Mouse (Mus musculus): ENCODE results near the gene Fkbp10. TPM values are rescaled to one million over a fixed set of nuclear protein-coding genes. Genes with fewer than 3 reads are reported as not detected.

Gene Fkbp10
- polyA plus RNA-seq, 1 experiment from 2014 or later, result 23.3 TPM

DNA sequence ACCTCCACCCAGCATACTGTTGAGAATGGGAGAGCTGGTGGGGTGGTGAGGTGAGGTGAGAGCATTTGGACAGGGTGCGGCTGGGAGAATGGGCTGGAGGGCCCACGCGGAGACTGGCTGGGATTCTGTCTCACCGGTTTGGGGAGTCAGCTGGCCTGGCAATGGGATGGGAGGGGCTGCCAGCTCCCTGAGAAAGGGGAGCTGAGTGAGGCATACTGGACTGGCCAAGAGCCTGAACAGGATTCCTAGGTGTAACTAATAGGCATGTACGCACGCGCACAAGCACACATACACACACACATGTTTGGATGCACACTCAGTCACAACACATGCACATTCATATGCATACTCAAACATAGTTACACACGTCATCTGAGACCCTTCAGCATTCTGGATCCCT lies 9.2 kb upstream of the Fkbp10 start:
- no peak overlapping the region for H3K27ac ChIP-seq
- 83% methylated on average over 8 of the region's 8 CpGs for WGBS
- no peaks in the 10 kb centered on the region for H3K9me3 ChIP-seq
- no peak for ATAC-seq (replicated peaks)
- no peak overlapping the region for H3K4me3 ChIP-seq
- no peaks in the 10 kb centered on the region for H3K27me3 ChIP-seq (replicated peaks)
- H3K4me1 ChIP-seq, result peaks cover 4% of the 10 kb centered on the region
- no peak overlapping the region for H3K4me2 ChIP-seq
- H3K9ac ChIP-seq, result no peak overlapping the region
- no peaks in the 10 kb centered on the region for H3K36me3 ChIP-seq (replicated peaks)

DNA sequence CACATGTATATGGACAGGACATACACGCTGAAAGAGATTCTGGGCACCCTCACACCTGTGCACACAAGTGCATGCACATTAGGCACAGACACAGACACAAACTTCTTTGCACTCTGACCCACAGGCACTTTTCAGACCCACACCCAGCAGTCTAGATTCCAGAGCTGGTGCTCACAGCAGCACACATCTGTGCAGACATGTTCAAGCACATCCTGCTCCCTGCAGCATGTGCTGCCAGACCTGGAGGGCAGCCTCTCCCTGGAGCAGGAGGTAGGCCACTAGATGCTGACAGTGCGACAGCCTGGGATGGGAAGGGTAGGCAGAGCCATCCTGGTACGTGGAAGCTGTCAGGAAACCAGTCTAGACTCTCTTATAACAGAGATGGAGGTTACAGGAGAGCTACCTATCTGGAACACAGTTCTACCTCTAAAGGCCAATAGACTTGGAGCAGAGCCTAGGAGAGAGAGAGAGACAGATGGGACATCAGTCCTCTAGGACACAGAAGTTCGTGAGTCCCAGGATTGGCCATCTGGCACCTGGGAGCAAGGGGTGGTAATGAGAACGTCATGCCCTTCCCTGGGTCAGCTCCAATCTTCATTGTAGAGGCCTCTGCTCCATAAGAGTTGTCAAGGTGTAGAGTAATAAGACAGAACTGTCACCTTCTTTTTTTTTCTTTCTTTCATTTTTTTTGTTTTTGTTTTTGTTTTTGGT lies 8.3 kb upstream of the Fkbp10 start:
- Histone ChIP-seq H3K9ac (no peak overlapping the region), H3K4me2 (no peak overlapping the region), H3K4me1 (peaks cover 4% of the 10 kb centered on the region), H3K27ac (no peak overlapping the region), H3K9me3 (no peaks in the 10 kb centered on the region), H3K27me3 (replicated peaks) (no peaks in the 10 kb centered on the region), H3K4me3 (no peak overlapping the region), H3K36me3 (replicated peaks) (no peaks in the 10 kb centered on the region)
- ATAC-seq (replicated peaks), result no peak
- 80% methylated on average over 5 of the region's 5 CpGs for WGBS

DNA sequence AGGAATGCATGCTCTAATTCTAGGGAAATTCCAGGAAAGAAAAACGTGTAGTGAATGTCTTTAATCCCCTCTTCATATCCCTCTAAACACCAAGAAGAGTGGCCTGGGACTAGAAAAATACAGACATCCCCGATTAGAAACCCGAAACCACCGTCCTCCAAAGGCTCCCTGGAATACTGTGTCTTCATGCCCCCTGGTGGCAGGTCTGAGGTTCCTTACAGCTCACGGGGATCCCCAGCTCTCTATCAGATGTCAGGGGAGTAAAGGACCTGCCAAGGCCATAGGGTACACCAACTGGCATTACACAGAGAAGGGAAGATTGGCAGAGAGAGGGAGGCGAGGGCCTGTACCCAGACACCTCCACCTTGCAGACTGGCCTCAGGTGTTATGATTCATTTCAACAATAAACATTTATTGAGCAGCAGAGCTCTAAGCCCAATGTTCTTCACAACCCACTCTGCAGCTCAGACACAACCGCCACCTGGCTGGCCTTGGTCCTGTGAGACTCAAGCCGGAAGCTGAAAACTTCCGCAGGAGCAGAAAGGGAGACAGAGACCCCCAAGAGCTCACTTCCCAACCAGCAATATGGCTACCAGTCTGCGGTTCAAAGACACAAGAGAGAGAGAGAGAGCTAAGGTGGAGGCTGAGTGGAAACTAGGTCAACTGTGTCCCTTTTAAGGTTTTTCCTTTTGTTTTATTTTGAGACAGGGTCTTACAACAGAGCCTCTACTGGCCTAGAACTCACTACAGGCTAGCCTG lies 7.2 kb upstream of the Fkbp10 start:
- Histone ChIP-seq H3K9ac (no peak overlapping the region), H3K27ac (no peak overlapping the region), H3K9me3 (no peaks in the 10 kb centered on the region), H3K4me3 (no peak overlapping the region), H3K36me3 (replicated peaks) (no peaks in the 10 kb centered on the region), H3K4me1 (peaks cover 7% of the 10 kb centered on the region), H3K4me2 (no peak overlapping the region), H3K27me3 (replicated peaks) (no peaks in the 10 kb centered on the region)
- ATAC-seq (replicated peaks), result no peak
- 50% methylated on average over 10 of the region's 10 CpGs for WGBS

DNA sequence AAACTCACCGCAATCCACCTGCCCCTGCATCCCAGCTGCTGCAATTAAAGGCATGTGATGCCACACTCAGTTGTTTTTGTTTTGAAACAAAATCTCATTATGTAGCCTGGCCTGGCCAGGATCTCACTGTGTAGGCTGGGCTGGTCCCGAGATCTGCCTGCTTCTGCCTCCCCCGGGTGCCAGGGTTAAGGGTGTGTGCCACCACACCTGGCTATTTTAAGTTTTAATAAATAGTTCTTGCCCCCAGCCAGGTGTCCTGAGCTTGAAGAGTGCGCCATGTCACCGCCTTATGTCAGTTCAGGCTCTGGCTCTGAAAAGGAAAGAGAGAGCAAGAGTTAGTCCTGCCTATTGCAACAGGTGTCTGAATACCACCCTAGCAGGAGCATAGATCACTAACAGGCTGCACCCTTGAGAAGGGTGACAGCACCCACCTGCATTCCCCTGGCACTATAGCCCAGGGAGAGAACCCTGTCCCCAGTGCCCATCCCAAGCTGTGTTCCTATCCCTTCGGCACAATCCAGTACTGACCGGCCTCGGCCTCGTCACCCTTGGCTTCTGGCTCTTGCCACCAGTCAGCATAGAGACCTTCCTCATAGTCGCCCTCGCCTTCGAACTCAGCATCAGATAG lies 6.5 kb upstream of the Fkbp10 start:
- ATAC-seq (replicated peaks), result no peak
- Histone ChIP-seq H3K9ac (no peak overlapping the region), H3K27me3 (replicated peaks) (no peaks in the 10 kb centered on the region), H3K4me2 (no peak overlapping the region), H3K9me3 (no peaks in the 10 kb centered on the region), H3K4me3 (no peak overlapping the region), H3K27ac (no peak overlapping the region), H3K4me1 (peaks cover 12% of the 10 kb centered on the region; the same call in 1 of the 2 replicates), H3K36me3 (replicated peaks) (no peaks in the 10 kb centered on the region)
- 94% methylated on average over 12 of the region's 12 CpGs for WGBS

DNA sequence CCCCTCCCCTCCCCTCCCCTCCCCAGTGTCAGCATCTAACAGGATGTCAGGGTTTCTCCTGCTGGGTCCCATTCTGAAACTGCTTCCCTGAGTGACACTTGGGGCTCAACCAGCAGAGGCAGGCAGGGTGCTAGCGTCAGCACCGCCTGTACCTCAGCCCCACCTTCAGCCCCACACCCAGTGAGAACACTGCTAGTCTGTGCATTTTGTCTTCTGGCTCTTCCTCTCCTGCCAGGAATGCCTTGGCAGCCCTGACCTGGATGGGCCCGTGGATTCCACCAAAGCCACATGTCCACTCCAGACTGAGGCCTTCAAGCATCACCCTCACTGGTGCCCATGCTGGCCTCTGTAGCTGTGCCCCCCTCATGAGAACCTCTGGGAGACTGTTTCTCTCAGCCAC lies 5.8 kb upstream of the Fkbp10 start:
- Histone ChIP-seq H3K4me1 (peaks cover 14% of the 10 kb centered on the region), H3K36me3 (replicated peaks) (no peaks in the 10 kb centered on the region), H3K4me2 (no peak overlapping the region), H3K4me3 (no peak overlapping the region), H3K27ac (no peak overlapping the region), H3K27me3 (replicated peaks) (no peaks in the 10 kb centered on the region), H3K9ac (no peak overlapping the region), H3K9me3 (no peaks in the 10 kb centered on the region)
- 75% methylated on average over 3 of the region's 3 CpGs for WGBS
- ATAC-seq (replicated peaks), result no peak

DNA sequence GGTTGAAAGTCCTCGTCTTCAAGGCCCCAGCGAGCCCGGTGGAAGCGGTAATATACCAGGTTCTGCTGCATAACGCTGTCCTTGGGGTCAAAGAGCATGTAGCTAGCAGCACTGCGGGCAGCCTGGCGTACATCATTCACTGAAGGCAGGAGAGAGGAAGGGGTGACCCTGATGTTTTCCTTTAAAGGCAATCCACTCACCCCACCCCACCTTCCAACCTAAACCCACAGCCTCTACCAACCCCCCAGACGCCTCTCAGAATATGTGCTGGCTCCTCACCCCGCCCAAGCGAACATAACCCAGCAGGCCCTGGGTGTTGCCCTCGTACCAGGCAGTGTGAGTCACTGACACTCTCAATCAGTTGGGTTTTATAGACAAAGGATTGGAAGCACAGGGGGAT lies 3.8 kb upstream of the Fkbp10 start:
- no peak overlapping the region for H3K9ac ChIP-seq
- peaks cover 10% of the 10 kb centered on the region for H3K27me3 ChIP-seq (replicated peaks)
- H3K27ac ChIP-seq, result no peak overlapping the region
- no peaks in the 10 kb centered on the region for H3K9me3 ChIP-seq
- no peak overlapping the region for H3K4me2 ChIP-seq
- no peaks in the 10 kb centered on the region for H3K36me3 ChIP-seq (replicated peaks)
- WGBS, result 84% methylated on average over 11 of the region's 11 CpGs
- ATAC-seq (replicated peaks), result no peak
- no peak overlapping the region for H3K4me3 ChIP-seq
- H3K4me1 ChIP-seq, result peaks cover 24% of the 10 kb centered on the region

DNA sequence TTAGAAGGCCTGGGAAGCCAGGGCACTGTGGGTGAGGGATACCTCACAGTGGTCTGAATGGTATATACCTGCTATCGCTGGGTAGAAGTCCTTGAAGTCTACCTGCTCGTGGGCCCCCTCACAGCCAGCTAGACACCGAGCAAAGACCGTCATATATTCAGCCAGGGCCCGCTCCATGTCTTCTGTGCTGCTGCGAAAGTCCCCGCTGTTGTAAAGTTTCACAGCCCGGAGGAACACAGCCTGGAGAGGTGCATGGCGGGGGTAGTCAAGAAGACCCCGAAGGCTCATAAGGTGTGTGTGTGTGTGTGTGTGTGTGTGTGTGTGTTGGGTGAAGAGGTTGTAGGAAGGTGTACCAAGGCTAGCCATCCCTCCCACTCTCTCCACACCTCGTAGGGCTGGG lies 2.0 kb upstream of the Fkbp10 start:
- Histone ChIP-seq H3K27ac (no peak overlapping the region), H3K9me3 (no peaks in the 10 kb centered on the region), H3K4me2 (peak overlapping the region; percentile 74), H3K27me3 (replicated peaks) (peaks cover 14% of the 10 kb centered on the region), H3K36me3 (replicated peaks) (no peaks in the 10 kb centered on the region), H3K4me1 (peaks cover 24% of the 10 kb centered on the region), H3K9ac (peak overlapping the region; percentile 88), H3K4me3 (peak overlapping the region; percentile 77)
- 81% methylated on average over 11 of the region's 11 CpGs for WGBS
- ATAC-seq (replicated peaks), result no peak

DNA sequence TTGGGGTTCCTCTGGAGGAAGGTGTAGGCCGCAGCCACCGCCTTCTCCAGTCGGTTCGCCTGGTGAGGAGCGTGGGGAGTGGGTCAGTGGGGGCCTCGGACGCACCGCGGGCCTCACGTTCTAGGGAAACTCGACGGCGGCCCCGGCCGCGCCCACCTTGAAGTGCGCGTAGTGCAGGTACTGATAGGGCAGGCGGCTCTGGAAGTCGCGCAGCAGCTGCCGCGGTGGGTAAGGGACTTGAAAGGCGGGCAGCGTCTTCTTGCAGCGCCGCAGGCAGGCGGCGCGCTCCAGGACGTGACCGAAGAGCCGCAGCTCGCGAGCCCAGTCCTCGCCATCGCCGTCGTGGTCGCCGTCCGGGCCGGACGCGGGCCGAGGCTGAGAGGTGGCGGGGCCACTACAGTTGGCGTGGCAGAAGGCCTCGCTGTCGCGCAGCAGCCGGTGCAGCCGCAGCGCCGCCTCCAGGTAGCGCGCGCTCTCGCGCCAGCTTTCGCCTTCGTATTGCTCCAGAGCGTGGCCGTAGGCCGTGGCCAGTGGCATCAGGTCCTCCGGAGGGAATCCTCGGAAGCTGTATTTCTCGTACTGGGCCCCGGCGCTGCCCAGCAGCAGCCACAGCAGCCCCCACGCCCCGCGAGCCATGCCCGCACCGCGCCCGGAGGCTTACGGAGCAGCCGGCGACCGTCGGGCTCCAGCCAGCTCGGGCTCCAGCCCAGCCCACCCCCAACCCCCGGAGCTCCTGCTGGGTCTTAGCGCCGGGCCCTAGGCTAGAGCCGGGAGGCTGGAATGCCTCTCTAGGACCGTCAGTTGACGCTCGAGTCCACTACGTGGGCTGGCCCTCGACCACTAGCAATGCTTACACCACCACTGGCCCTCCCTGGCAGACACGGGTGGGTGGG lies 1.2 kb upstream of the Fkbp10 start, which contains the start of gene P3h4:
P3h4 (minus strand) TSS at position 816 of the 893 bp plus-strand sequence.
- Histone ChIP-seq H3K9me3 (no peaks in the 10 kb centered on the region), H3K4me2 (peak within 1 kb of the TSS; percentile 74), H3K27ac (peak within 1 kb of the TSS; percentile 80), H3K4me1 (peaks cover 24% of the 10 kb centered on the region), H3K36me3 (replicated peaks) (no peaks in the 10 kb centered on the region), H3K27me3 (replicated peaks) (peaks cover 14% of the 10 kb centered on the region), H3K9ac (peak within 1 kb of the TSS; percentile 88), H3K4me3 (peak within 1 kb of the TSS; percentile 77)
- peak; percentile 95 for ATAC-seq (replicated peaks)
- WGBS, result 2% methylated on average over 93 of the region's 93 CpGs

DNA sequence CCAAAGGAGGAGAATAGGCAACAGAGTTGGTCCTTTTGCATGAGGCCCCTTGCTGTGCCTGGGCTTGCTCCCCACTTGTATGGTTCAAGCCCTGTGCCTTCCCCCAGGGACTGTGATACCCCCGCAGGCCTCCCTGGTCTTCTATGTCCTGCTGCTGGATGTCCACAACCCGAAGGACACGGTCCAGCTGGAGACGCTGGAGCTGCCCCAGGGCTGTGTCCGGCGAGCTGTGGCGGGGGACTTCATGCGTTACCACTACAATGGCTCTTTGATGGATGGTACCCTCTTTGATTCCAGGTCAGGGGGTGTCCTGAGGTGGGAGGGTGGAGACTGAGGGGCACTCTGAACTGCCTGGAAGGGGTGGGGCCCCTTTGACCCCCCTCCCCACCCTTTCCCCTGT lies 6.0 kb downstream of the Fkbp10 start:
- no peak overlapping the region for H3K4me2 ChIP-seq
- H3K36me3 ChIP-seq (replicated peaks), result no peaks in the 10 kb centered on the region
- H3K4me1 ChIP-seq, result no peaks in the 10 kb centered on the region
- no peak for ATAC-seq (replicated peaks)
- H3K9ac ChIP-seq, result no peak overlapping the region
- no peak overlapping the region for H3K27ac ChIP-seq
- H3K9me3 ChIP-seq, result no peaks in the 10 kb centered on the region
- H3K4me3 ChIP-seq, result no peak overlapping the region
- peaks cover 6% of the 10 kb centered on the region for H3K27me3 ChIP-seq (replicated peaks)
- WGBS, result 57% methylated on average over 8 of the region's 8 CpGs

DNA sequence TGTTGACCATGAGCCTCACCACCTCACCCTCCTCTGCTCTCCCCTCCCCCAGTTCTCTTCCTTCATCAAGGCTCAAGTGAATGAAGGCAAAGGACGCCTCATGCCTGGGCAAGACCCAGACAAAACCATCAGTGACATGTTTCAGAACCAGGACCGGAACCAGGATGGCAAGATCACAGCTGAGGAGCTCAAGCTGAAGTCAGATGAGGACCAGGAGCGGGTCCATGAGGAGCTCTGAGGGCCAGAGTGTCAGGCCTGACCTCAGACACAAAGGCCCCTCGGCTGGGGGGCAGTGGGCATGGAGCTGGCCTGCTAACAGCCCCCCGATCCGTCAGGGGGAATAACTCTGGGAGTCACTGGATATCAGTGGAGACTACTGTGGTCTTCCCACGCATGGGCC lies 8.3 kb downstream of the Fkbp10 start:
- H3K4me3 ChIP-seq, result no peak overlapping the region
- 85% methylated on average over 7 of the region's 7 CpGs for WGBS
- no peak overlapping the region for H3K9ac ChIP-seq
- H3K36me3 ChIP-seq (replicated peaks), result no peaks in the 10 kb centered on the region
- H3K9me3 ChIP-seq, result no peaks in the 10 kb centered on the region
- no peaks in the 10 kb centered on the region for H3K4me1 ChIP-seq
- H3K27ac ChIP-seq, result no peak overlapping the region
- no peak for ATAC-seq (replicated peaks)
- no peaks in the 10 kb centered on the region for H3K27me3 ChIP-seq (replicated peaks)
- no peak overlapping the region for H3K4me2 ChIP-seq

DNA sequence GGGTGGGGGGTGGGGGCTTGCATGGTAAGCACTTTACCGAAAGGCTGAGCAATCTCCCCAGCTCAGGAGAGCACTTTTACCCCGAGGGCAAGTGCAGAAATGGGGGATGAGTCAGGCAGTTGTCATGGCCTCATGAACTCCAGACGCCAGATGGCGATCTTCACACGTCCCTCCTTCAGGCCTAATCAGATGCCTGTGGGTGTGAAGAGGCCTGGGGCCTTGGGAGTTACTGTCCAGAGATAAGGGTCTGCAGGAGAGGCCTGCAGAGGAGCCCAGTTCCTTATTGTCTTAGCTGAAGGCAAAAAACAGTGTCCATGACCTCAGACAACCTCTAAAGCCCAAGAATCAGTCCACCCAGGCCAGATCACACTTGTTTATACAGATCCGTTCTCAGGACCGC lies 10.4 kb downstream of the Fkbp10 start:
- 33% methylated on average over 7 of the region's 7 CpGs for WGBS
- no peak overlapping the region for H3K4me2 ChIP-seq
- no peaks in the 10 kb centered on the region for H3K9me3 ChIP-seq
- H3K36me3 ChIP-seq (replicated peaks), result peaks cover 6% of the 10 kb centered on the region; the same call in 1 of the 2 replicates
- no peaks in the 10 kb centered on the region for H3K4me1 ChIP-seq
- no peak for ATAC-seq (replicated peaks)
- H3K27me3 ChIP-seq (replicated peaks), result no peaks in the 10 kb centered on the region
- H3K9ac ChIP-seq, result no peak overlapping the region
- H3K4me3 ChIP-seq, result no peak overlapping the region
- H3K27ac ChIP-seq, result no peak overlapping the region

DNA sequence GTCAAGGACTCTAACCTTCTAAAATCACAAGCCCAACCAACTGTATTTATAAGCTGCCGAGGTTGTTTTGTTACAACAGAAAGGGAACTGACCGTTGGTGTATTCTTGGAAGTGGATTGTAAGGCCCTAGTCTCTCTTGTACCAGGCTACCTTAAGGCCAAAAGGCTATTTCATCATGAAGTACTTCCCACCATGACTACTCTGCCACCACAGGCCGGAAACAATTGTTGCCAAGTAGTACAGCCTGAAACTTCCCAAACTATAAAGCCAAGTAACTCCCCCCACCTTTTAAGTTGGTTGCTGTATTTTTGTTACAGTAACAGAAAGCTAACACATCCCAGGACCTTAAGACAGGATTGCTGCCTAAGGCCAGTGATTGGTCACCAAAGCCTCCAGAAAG lies 11.3 kb downstream of the Fkbp10 start:
- no peak overlapping the region for H3K4me2 ChIP-seq
- no peaks in the 10 kb centered on the region for H3K27me3 ChIP-seq (replicated peaks)
- H3K36me3 ChIP-seq (replicated peaks), result peaks cover 6% of the 10 kb centered on the region; the same call in 1 of the 2 replicates
- H3K27ac ChIP-seq, result no peak overlapping the region
- WGBS, result 88% methylated on average over 3 of the region's 3 CpGs
- no peak overlapping the region for H3K9ac ChIP-seq
- H3K4me1 ChIP-seq, result no peaks in the 10 kb centered on the region
- no peak for ATAC-seq (replicated peaks)
- no peaks in the 10 kb centered on the region for H3K9me3 ChIP-seq
- no peak overlapping the region for H3K4me3 ChIP-seq

All from midbrain, embryonic 15.5 days (tissue).